Comparison of ENCODE assay signal across 8 mouse cellular contexts in genomic region chr12:35191698-35192425, GRCm38 (mm10).
A peak's percentile ranks its signal among the peaks of the same experiment; 100 is the strongest.
DNase-seq lines count a peak whose midpoint lies in the region; ATAC-seq and TF ChIP-seq lines count a peak whose summit lies in the region.

No protein-coding gene starts in this region.

- H3K27ac ChIP-seq in liver, embryonic 11.5 days (ENCODE audit: low read depth, low read length), result no peak overlapping the region
- no peak overlapping the region for H3K27ac ChIP-seq in intestine, embryonic 14.5 days (ENCODE audit: low read depth)
- no peak overlapping the region for H3K27ac ChIP-seq in midbrain, embryonic 13.5 days
- no peak overlapping the region for H3K27ac ChIP-seq in spleen, adult 2 months (ENCODE audit: insufficient read depth, low read length)

- no peaks in the 10 kb centered on the region for H3K36me3 ChIP-seq in liver, embryonic 11.5 days (ENCODE audit: control insufficient read depth, insufficient read depth, low read length)
- H3K36me3 ChIP-seq in intestine, embryonic 14.5 days (ENCODE audit: control insufficient read depth, insufficient read depth, low read length), result no peaks in the 10 kb centered on the region
- H3K36me3 ChIP-seq in midbrain, embryonic 13.5 days, result no peaks in the 10 kb centered on the region
- H3K36me3 ChIP-seq in spleen, adult 2 months (ENCODE audit: control insufficient read depth, insufficient read depth, low read length), result no peaks in the 10 kb centered on the region

- H3K4me1 ChIP-seq in liver, embryonic 11.5 days (replicated peaks; ENCODE audit: control insufficient read depth, insufficient read depth, low read length), result no peaks in the 10 kb centered on the region
- no peaks in the 10 kb centered on the region for H3K4me1 ChIP-seq in intestine, embryonic 14.5 days (replicated peaks; ENCODE audit: control insufficient read depth, insufficient read depth, low read length)
- peaks cover 3% of the 10 kb centered on the region; the same call in 1 of the 2 replicates for H3K4me1 ChIP-seq in midbrain, embryonic 13.5 days (replicated peaks)
- no peaks in the 10 kb centered on the region for H3K4me1 ChIP-seq in spleen, adult 2 months (ENCODE audit: control insufficient read depth, insufficient read depth, insufficient read length)

- no peak for ATAC-seq in liver, embryonic 11.5 days (replicated peaks; ENCODE audit: low FRiP score)
- no peak; the same call in 1 of the 2 replicates for ATAC-seq in intestine, embryonic 14.5 days (replicated peaks; ENCODE audit: low FRiP score, low TSS enrichment, low read depth)
- peak; percentile 66 for ATAC-seq in midbrain, embryonic 13.5 days

- H3K27me3 ChIP-seq in liver, embryonic 11.5 days (replicated peaks; ENCODE audit: control insufficient read depth, insufficient read depth, low read length), result no peaks in the 10 kb centered on the region
- no peaks in the 10 kb centered on the region for H3K27me3 ChIP-seq in intestine, embryonic 14.5 days (replicated peaks; ENCODE audit: control insufficient read depth, insufficient read depth, low read length)
- H3K27me3 ChIP-seq in midbrain, embryonic 13.5 days, result no peaks in the 10 kb centered on the region
- H3K27me3 ChIP-seq in spleen, adult 2 months (ENCODE audit: control insufficient read depth, insufficient read depth, low read length), result no peaks in the 10 kb centered on the region

- H3K9me3 ChIP-seq in liver, embryonic 11.5 days (ENCODE audit: control insufficient read depth, low read length), result no peaks in the 10 kb centered on the region
- no peaks in the 10 kb centered on the region for H3K9me3 ChIP-seq in intestine, embryonic 14.5 days (ENCODE audit: control insufficient read depth, low read length)
- H3K9me3 ChIP-seq in midbrain, embryonic 13.5 days, result no peaks in the 10 kb centered on the region

- TF ChIP-seq CTCF in spleen, adult 2 months (IDR thresholded peaks at IDR 0.05; ENCODE audit: extremely low read depth, insufficient read depth, insufficient read length, insufficient replicate concordance), result peak; percentile 20; the same call in 1 of the 2 replicates

- 58% methylated on average over 17 of the region's 17 CpGs for WGBS in liver, embryonic 11.5 days
- 46% methylated on average over 17 of the region's 17 CpGs for WGBS in intestine, embryonic 14.5 days
- 57% methylated on average over 17 of the region's 17 CpGs for WGBS in midbrain, embryonic 13.5 days
- 54% methylated on average over 17 of the region's 17 CpGs for WGBS in spleen, adult 2 months

- H3K4me3 ChIP-seq in liver, embryonic 11.5 days (ENCODE audit: low read depth, low read length), result no peak overlapping the region
- H3K4me3 ChIP-seq in intestine, embryonic 14.5 days (ENCODE audit: low read depth, low read length), result no peak overlapping the region
- H3K4me3 ChIP-seq in midbrain, embryonic 13.5 days (replicated peaks), result peak overlapping the region; percentile 23; the same call in 1 of the 2 replicates
- H3K4me3 ChIP-seq in spleen, adult 2 months (ENCODE audit: extremely low read depth, insufficient read depth, insufficient read length), result no peak overlapping the region

- no peak overlapping the region for H3K4me2 ChIP-seq in liver, embryonic 11.5 days
- H3K4me2 ChIP-seq in intestine, embryonic 14.5 days (ENCODE audit: low read length), result peak overlapping the region; percentile 36
- H3K4me2 ChIP-seq in midbrain, embryonic 13.5 days (replicated peaks), result peak overlapping the region; percentile 50

- no peak for TF ChIP-seq POLR2A in spleen, adult 2 months (IDR thresholded peaks at IDR 0.05; ENCODE audit: low read depth, low read length)

- no peak overlapping the region for H3K9ac ChIP-seq in liver, embryonic 11.5 days (ENCODE audit: low read depth, low read length)
- no peak overlapping the region for H3K9ac ChIP-seq in intestine, embryonic 14.5 days (ENCODE audit: low read length)
- no peak overlapping the region for H3K9ac ChIP-seq in midbrain, embryonic 13.5 days (replicated peaks)

- peak; percentile 65 for DNase-seq in liver
- no peak for DNase-seq in liver, embryonic 11.5 days (ENCODE audit: low spot score)
- peak; percentile 91 for DNase-seq in embryo, embryonic 10 days (ENCODE audit: low spot score)
- peak; percentile 27 for DNase-seq in gastrocnemius, postnatal 25 days
- DNase-seq in intestine, embryonic 14.5 days (ENCODE audit: low spot score), result peak; percentile 85
- DNase-seq in left cerebral cortex, adult 8-10 months (ENCODE audit: low spot score in 2 of 2), result peak; percentile 21 to 36
- peak; percentile 39 to 57 for DNase-seq in spleen, adult 2 months (ENCODE audit: low read depth in 1 of 2, low spot score in 2 of 2)
